8 mouse cellular contexts compared by ENCODE assay signal in genomic region chr11:77629476-77629875, GRCm38 (mm10). TPM values are rescaled to one million over a fixed set of nuclear protein-coding genes. Genes with fewer than 3 reads are reported as not detected.
DNase-seq lines count a peak whose midpoint lies in the region; ATAC-seq and TF ChIP-seq lines count a peak whose summit lies in the region.

No protein-coding gene starts in this region.

- H3K36me3 ChIP-seq in hindbrain, embryonic 14.5 days (replicated peaks; ENCODE audit: control insufficient read depth, insufficient read depth): no peaks in the 10 kb centered on the region
- H3K36me3 ChIP-seq in hindbrain, embryonic 13.5 days: no peaks in the 10 kb centered on the region
- no peaks in the 10 kb centered on the region for H3K36me3 ChIP-seq in ES-Bruce4 (ENCODE audit: control insufficient read depth, insufficient read depth, low read length, poor library complexity, severe bottlenecking)

- H3K4me2 ChIP-seq in hindbrain, embryonic 14.5 days (replicated peaks): no peak overlapping the region
- H3K4me2 ChIP-seq in hindbrain, embryonic 13.5 days: no peak overlapping the region

- TF ChIP-seq CTCF in ES-Bruce4 (IDR thresholded peaks at IDR 0.05; ENCODE audit: low read depth, low read length): no peak

- H3K27ac ChIP-seq in hindbrain, embryonic 14.5 days: no peak overlapping the region
- H3K27ac ChIP-seq in hindbrain, embryonic 13.5 days: no peak overlapping the region
- H3K27ac ChIP-seq in ES-Bruce4 (ENCODE audit: insufficient read depth, low read length): no peak overlapping the region

- no peak for TF ChIP-seq POLR2A in ES-Bruce4 (IDR thresholded peaks at IDR 0.05; ENCODE audit: insufficient read depth, low read length)

- H3K9me3 ChIP-seq in hindbrain, embryonic 14.5 days (ENCODE audit: control insufficient read depth, low read length): no peaks in the 10 kb centered on the region
- H3K9me3 ChIP-seq in hindbrain, embryonic 13.5 days: no peaks in the 10 kb centered on the region
- H3K9me3 ChIP-seq in ES-Bruce4 (replicated peaks; ENCODE audit: control insufficient read depth, insufficient read depth, low read length, poor library complexity, severe bottlenecking): no peaks in the 10 kb centered on the region

- DNase-seq in hindbrain, embryonic 14.5 days (ENCODE audit: low spot score): peak; percentile 76
- peak; percentile 36 for DNase-seq in lung, postnatal 25 days (ENCODE audit: low spot score)
- DNase-seq in spleen, adult 12 weeks (ENCODE audit: low spot score): no peak
- no peak for DNase-seq in ovary, postnatal 10 days (ENCODE audit: low spot score)
- no peak for DNase-seq in ovary, postnatal 14 days (ENCODE audit: low spot score)

- no peak overlapping the region for H3K4me3 ChIP-seq in hindbrain, embryonic 14.5 days (replicated peaks; ENCODE audit: low read length)
- no peak overlapping the region for H3K4me3 ChIP-seq in hindbrain, embryonic 13.5 days
- no peak overlapping the region for H3K4me3 ChIP-seq in ES-Bruce4 (ENCODE audit: low read depth, low read length)

- 0% methylated on average over 1 of the region's 1 CpGs for WGBS in hindbrain, embryonic 14.5 days
- 3% methylated on average over 1 of the region's 1 CpGs for WGBS in hindbrain, embryonic 13.5 days

- H3K9ac ChIP-seq in hindbrain, embryonic 14.5 days: no peak overlapping the region
- no peak overlapping the region for H3K9ac ChIP-seq in hindbrain, embryonic 13.5 days
- peak overlapping the region; percentile 61; the same call in 1 of the 2 replicates for H3K9ac ChIP-seq in ES-Bruce4 (ENCODE audit: low read depth, poor library complexity, severe bottlenecking)

- ATAC-seq in hindbrain, embryonic 14.5 days (ENCODE audit: low FRiP score): no peak
- ATAC-seq in hindbrain, embryonic 13.5 days (ENCODE audit: low FRiP score): no peak
- peak; percentile 62 for ATAC-seq in common myeloid progenitor, adult 5-6 weeks (replicated peaks; ENCODE audit: low read depth, poor library complexity, severe bottlenecking)

- H3K4me1 ChIP-seq in hindbrain, embryonic 14.5 days (replicated peaks; ENCODE audit: control insufficient read depth, insufficient read depth, low read length): peaks cover 14% of the 10 kb centered on the region
- peaks cover 24% of the 10 kb centered on the region for H3K4me1 ChIP-seq in hindbrain, embryonic 13.5 days (replicated peaks)
- no peaks in the 10 kb centered on the region for H3K4me1 ChIP-seq in ES-Bruce4 (ENCODE audit: control insufficient read depth, insufficient read depth, low read length)

- H3K27me3 ChIP-seq in hindbrain, embryonic 14.5 days (ENCODE audit: control insufficient read depth, insufficient read depth, low read length): no peaks in the 10 kb centered on the region
- no peaks in the 10 kb centered on the region for H3K27me3 ChIP-seq in hindbrain, embryonic 13.5 days
- H3K27me3 ChIP-seq in ES-Bruce4 (ENCODE audit: control insufficient read depth, insufficient read depth, low read length, poor library complexity, severe bottlenecking): no peaks in the 10 kb centered on the region

- TF ChIP-seq EP300 in ES-Bruce4 (IDR thresholded peaks at IDR 0.05; ENCODE audit: insufficient read depth, low read depth, low read length): no peak

RNA-seq across cellular contexts. Expression of gene Taok1, which starts 21.9 kb away (rescaled TPM):
- polyA plus RNA-seq in hindbrain, embryonic 14.5 days (2014; fragmentation: Nextera tagmentation; extraction: Ambion mirVana): 29.2 and 29.3 TPM in 2 replicates
- polyA plus RNA-seq in hindbrain, embryonic 13.5 days (2015; fragmentation: Nextera tagmentation; extraction: Ambion mirVana): 23.2 and 23.7 TPM in 2 replicates
- polyA plus RNA-seq in ES-Bruce4 (2011; ENCODE audit: insufficient read depth, insufficient read length, low read depth, missing spikeins): 48.1 and 50.5 TPM in 2 replicates
- total RNA-seq in common myeloid progenitor, adult 5-6 weeks (2017): 42.3 and 49.5 TPM in 2 replicates

RNA-seq across cellular contexts. Expression of gene Nufip2, which starts 56.5 kb away (rescaled TPM):
- polyA plus RNA-seq in hindbrain, embryonic 14.5 days (2014; fragmentation: Nextera tagmentation; extraction: Ambion mirVana): 5.9 and 6.4 TPM in 2 replicates
- polyA plus RNA-seq in hindbrain, embryonic 13.5 days (2015; fragmentation: Nextera tagmentation; extraction: Ambion mirVana): 4.2 and 4.6 TPM in 2 replicates
- polyA plus RNA-seq in ES-Bruce4 (2011; ENCODE audit: insufficient read depth, insufficient read length, low read depth, missing spikeins): 133 and 139 TPM in 2 replicates
- 80.2 and 84.7 TPM in 2 replicates for total RNA-seq in common myeloid progenitor, adult 5-6 weeks (2017)

Comparison
In these comparisons a context has a peak if more than half of its experiments do, and no peak if none do; other contexts are left out.
1. DNase-seq: peak in hindbrain, embryonic 14.5 days (single experiment) and lung, postnatal 25 days (single experiment); none in spleen, adult 12 weeks (single experiment), ovary, postnatal 10 days (single experiment) and ovary, postnatal 14 days (single experiment).
2. RNA of gene Nufip2, which starts 56.5 kb away (polyA plus RNA-seq): 133 to 139 TPM in ES-Bruce4; 5.9 to 6.4 TPM in hindbrain, embryonic 14.5 days and 4.2 to 4.6 TPM in hindbrain, embryonic 13.5 days; every median in the first group is over 10 times any median in the second.